Mouse (Mus musculus): Measurements from ENCODE around the gene 2810004N23Rik. TPM values are rescaled to one million over a fixed set of nuclear protein-coding genes. Genes with fewer than 3 reads are reported as not detected.

The 2810004N23Rik gene
- total and polyA plus RNA-seq, 3 experiments: 54.8 to 68.9 (median 64.0) TPM

DNA sequence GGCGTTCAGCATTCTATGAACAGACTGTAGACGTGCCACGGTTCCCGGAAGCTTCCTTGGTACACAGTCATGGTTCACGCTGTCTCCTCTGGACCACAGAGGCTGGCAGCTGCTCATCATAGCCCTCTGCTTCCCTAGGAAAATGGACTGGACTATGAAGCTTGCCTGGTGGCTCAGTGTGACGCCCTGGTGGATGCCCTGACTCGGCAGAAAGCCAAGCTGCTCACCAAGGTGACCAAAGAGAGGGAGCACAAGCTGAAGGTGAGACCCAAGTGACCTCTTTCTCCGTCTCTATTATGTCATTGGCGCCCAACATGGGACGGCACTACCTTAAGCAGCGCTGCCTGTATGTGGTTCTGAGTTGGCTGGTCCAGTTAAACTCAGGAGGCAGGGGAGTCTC lies 46.1 kb downstream of the 2810004N23Rik start:
- peaks cover 0 to 5% of the 10 kb centered on the region in 2 experiments; a peak in 2 of 4 replicates for H3K27me3 ChIP-seq (ENCODE audit: control insufficient read depth in 1 of 2, insufficient read depth in 2 of 2, low read length in 2 of 2)
- no peaks in the 10 kb centered on the region for H3K36me3 ChIP-seq (ENCODE audit: control insufficient read depth in 1 of 2, insufficient read depth in 2 of 2, low read length in 2 of 2)
- no peak overlapping the region for H3K27ac ChIP-seq (ENCODE audit: control insufficient read depth, low read depth, low read length)
- H3K4me3 ChIP-seq (ENCODE audit: control insufficient read depth in 1 of 2, insufficient read depth in 1 of 2, low read depth in 2 of 2, low read length in 2 of 2): no peak overlapping the region
- no peak overlapping the region for H3K9ac ChIP-seq (ENCODE audit: control insufficient read depth, low read depth, low read length, poor library complexity, severe bottlenecking)
- TF ChIP-seq USF1 (IDR thresholded peaks at IDR 0.05; ENCODE audit: low read depth, low read length) (no peak), ZMIZ1 (IDR thresholded peaks at IDR 0.05; ENCODE audit: low read depth, low read length) (no peak), ZC3H11A (IDR thresholded peaks at IDR 0.05; ENCODE audit: low read depth, low read length) (no peak), ZNF384 (IDR thresholded peaks at IDR 0.05; ENCODE audit: low read depth, low read length) (no peak), BHLHE40 (IDR thresholded peaks at IDR 0.05; ENCODE audit: borderline replicate concordance, low read depth, low read length) (no peak)
- no peaks in the 10 kb centered on the region for H3K4me1 ChIP-seq (ENCODE audit: control insufficient read depth in 1 of 2, insufficient read depth in 2 of 2, low read length in 2 of 2)
- H3K79me2 ChIP-seq (ENCODE audit: control insufficient read depth, insufficient read depth, low read length, poor library complexity): no peaks in the 10 kb centered on the region
- no peak for DNase-seq (ENCODE audit: low read depth, low spot score)
- no peaks in the 10 kb centered on the region for H3K9me3 ChIP-seq (replicated peaks; ENCODE audit: insufficient read depth, low read length)

DNA sequence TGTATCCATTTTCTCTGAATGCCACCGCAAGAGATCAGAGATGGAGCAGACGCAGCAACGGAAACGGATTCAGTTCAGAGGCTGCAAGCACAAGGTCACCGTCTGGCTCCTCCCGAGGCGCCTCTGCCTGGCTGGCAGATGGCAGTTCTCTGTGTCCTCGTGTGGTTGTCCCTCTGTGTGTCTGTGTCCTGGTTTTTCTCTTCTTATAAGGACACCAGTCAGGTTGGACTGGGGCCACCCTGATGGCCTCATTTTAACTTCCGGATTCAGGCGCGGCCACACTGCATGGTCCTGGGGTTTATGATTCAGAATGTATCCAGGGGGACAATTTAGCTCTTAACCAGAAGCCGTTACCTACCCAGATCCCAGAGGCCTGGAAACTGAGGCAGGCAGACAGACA lies 47.0 kb downstream of the 2810004N23Rik start:
- TF ChIP-seq NELFE (IDR thresholded peaks at IDR 0.05; ENCODE audit: low read depth, low read length) (no peak), ZC3H11A (IDR thresholded peaks at IDR 0.05; ENCODE audit: low read depth, low read length) (no peak), SMC3 (IDR thresholded peaks at IDR 0.05; ENCODE audit: low read depth, low read length) (no peak), CTCF (IDR thresholded peaks at IDR 0.05 in 2 of 3, conservative IDR thresholded peaks at IDR 0.05 in 1 of 3; ENCODE audit: control insufficient read depth in 1 of 3, insufficient read depth in 1 of 3, low read depth in 2 of 3, low read length in 3 of 3, poor library complexity in 1 of 3, severe bottlenecking in 1 of 3) (no peak), POLR2AphosphoS2 (IDR thresholded peaks at IDR 0.05; ENCODE audit: low read length) (no peak), ZNF384 (IDR thresholded peaks at IDR 0.05; ENCODE audit: low read depth, low read length) (no peak), MAFK (IDR thresholded peaks at IDR 0.05; ENCODE audit: borderline replicate concordance, low read depth, low read length) (no peak), RCOR1 (IDR thresholded peaks at IDR 0.05; ENCODE audit: low read depth, low read length) (no peak), RAD21 (IDR thresholded peaks at IDR 0.05; ENCODE audit: low read depth, low read length) (no peak), E2F4 (IDR thresholded peaks at IDR 0.05; ENCODE audit: borderline replicate concordance, low read depth, low read length) (no peak), TBP (IDR thresholded peaks at IDR 0.05; ENCODE audit: low read depth, low read length) (no peak), MAX (IDR thresholded peaks at IDR 0.05; ENCODE audit: low read length) (no peak), MYB (IDR thresholded peaks at IDR 0.05; ENCODE audit: low read depth, low read length) (no peak), BHLHE40 (IDR thresholded peaks at IDR 0.05; ENCODE audit: borderline replicate concordance, low read depth, low read length) (no peak), POLR2AphosphoS5 (IDR thresholded peaks at IDR 0.05; ENCODE audit: borderline replicate concordance, low read depth, low read length) (no peak), NRF1 (IDR thresholded peaks at IDR 0.05; ENCODE audit: insufficient read depth, low read depth, low read length, poor library complexity, severe bottlenecking) (no peak), JUND (IDR thresholded peaks at IDR 0.05; ENCODE audit: low read depth, low read length) (no peak), GABPA (IDR thresholded peaks at IDR 0.05; ENCODE audit: low read depth, low read length) (no peak), USF1 (IDR thresholded peaks at IDR 0.05; ENCODE audit: low read depth, low read length) (no peak)
- Histone ChIP-seq H3K27me3 (ENCODE audit: control insufficient read depth in 1 of 2, insufficient read depth in 2 of 2, low read length in 2 of 2) (peaks cover 0 to 5% of the 10 kb centered on the region in 2 experiments; a peak in 2 of 4 replicates), H3K4me1 (ENCODE audit: control insufficient read depth in 1 of 2, insufficient read depth in 2 of 2, low read length in 2 of 2) (no peaks in the 10 kb centered on the region), H3K9me3 (replicated peaks; ENCODE audit: insufficient read depth, low read length) (no peaks in the 10 kb centered on the region), H3K36me3 (ENCODE audit: control insufficient read depth in 1 of 2, insufficient read depth in 2 of 2, low read length in 2 of 2) (no peaks in the 10 kb centered on the region), H3K9ac (ENCODE audit: control insufficient read depth, low read depth, low read length, poor library complexity, severe bottlenecking) (no peak overlapping the region), H3K79me2 (ENCODE audit: control insufficient read depth, insufficient read depth, low read length, poor library complexity) (no peaks in the 10 kb centered on the region), H3K27ac (ENCODE audit: control insufficient read depth, low read depth, low read length) (no peak overlapping the region), H3K4me3 (ENCODE audit: control insufficient read depth in 1 of 2, insufficient read depth in 1 of 2, low read depth in 2 of 2, low read length in 2 of 2) (no peak overlapping the region)
- no peak for DNase-seq (ENCODE audit: low read depth, low spot score)

Data from MEL (cell line).